Mouse (Mus musculus) embryonic facial prominence, embryonic 13.5 days (tissue): Measurements from ENCODE around the gene Dbn1. TPM values are rescaled to one million over a fixed set of nuclear protein-coding genes. Genes with fewer than 3 reads are reported as not detected.
A peak's percentile ranks its signal among the peaks of the same experiment; 100 is the strongest.
"Not testable (repeated sequence)": the region's sequence is repeated elsewhere in the genome, so short reads cannot be mapped to it uniquely, and the experiment has no call there.

Experiments used
- ATAC-seq: fragments of 200-750 bp; cut with Nextera tagmentation; 2 replicates; pipeline ENCODE4 v1.8.0; 2017; ENCODE audit warnings: low read depth; ENCODE audit not compliant: insufficient number of reproducible peaks, insufficient read depth, low FRiP score, low TSS enrichment
- H3K27ac ChIP-seq: fragments of 300-500 bp; sonication (generic); 2 replicates; pipeline ENCODE4 v1.5.1; 2015; ENCODE audit warnings: moderate library complexity, mild to moderate bottlenecking, inconsistent platforms
- H3K27me3 ChIP-seq: fragments of 300-500 bp; sonication (generic); 2 replicates; pipeline ENCODE4 v1.6.1; 2015; ENCODE audit warnings: mild to moderate bottlenecking, inconsistent platforms
- H3K36me3 ChIP-seq: fragments of 300-500 bp; sonication (generic); 2 replicates; pipeline ENCODE4 v1.6.1; 2015; ENCODE audit warnings: mild to moderate bottlenecking, inconsistent platforms
- H3K4me1 ChIP-seq: fragments of 300-500 bp; sonication (generic); 2 replicates; pipeline ENCODE4 v1.6.1; 2015; ENCODE audit warnings: inconsistent platforms
- H3K4me2 ChIP-seq: fragments of 300-500 bp; sonication (generic); 2 replicates; pipeline ENCODE4 v1.6.1; 2015; ENCODE audit warnings: moderate library complexity, mild to moderate bottlenecking, inconsistent platforms
- H3K4me3 ChIP-seq: fragments of 300-500 bp; sonication (generic); 2 replicates; pipeline ENCODE4 v1.5.1; 2015; ENCODE audit warnings: mild to moderate bottlenecking, inconsistent platforms
- H3K9ac ChIP-seq: fragments of 300-500 bp; sonication (generic); 2 replicates; pipeline ENCODE4 v1.6.1; 2015; ENCODE audit warnings: mild to moderate bottlenecking, inconsistent platforms
- H3K9me3 ChIP-seq: fragments of 300-500 bp; sonication (generic); 2 replicates; pipeline ENCODE4 v1.6.1; 2016; ENCODE audit warnings: inconsistent platforms
- whole genome bisulfite sequencing: fragments of 180-500 bp; shearing (Covaris S2); methylation state at CpG from one replicate; pipeline ENCODE4 v1.1.7; 2015; ENCODE audit warnings: mixed read lengths; 5-methylcytosine and 5-hydroxymethylcytosine counted together
- polyA plus RNA-seq: library from polyadenylated mRNA; unstranded; fragments of >200 nt; fragmentation: Nextera tagmentation; extraction: Ambion mirVana; gene quantifications from 2 replicates; pipeline ENCODE4 v1.2.1, GENCODE M21; 2015

The Dbn1 gene
- polyA plus RNA-seq, 1 experiment from 2014 or later: 276 TPM

GRCm38 (mm10) chr13:55446483-55447105 is 41.3 kb downstream of the Dbn1 start:
- Histone ChIP-seq H3K9ac (peak overlapping the region; percentile 98), H3K36me3 (peaks cover 25% of the 10 kb centered on the region), H3K4me2 (peak overlapping the region; percentile 84), H3K9me3 (no peaks in the 10 kb centered on the region), H3K27me3 (no peaks in the 10 kb centered on the region), H3K4me3 (peak overlapping the region; percentile 86), H3K4me1 (peaks cover 37% of the 10 kb centered on the region), H3K27ac (no peak overlapping the region)
- WGBS: 76% methylated on average over 6 of the region's 6 CpGs
- no peak for ATAC-seq

GRCm38 (mm10) chr13:55445361-55446091 is 42.4 kb downstream of the Dbn1 start:
- H3K4me1 ChIP-seq: peaks cover 37% of the 10 kb centered on the region
- H3K4me2 ChIP-seq: peak overlapping the region; percentile 84
- ATAC-seq: peak; percentile 6; the same call in 1 of the 2 replicates
- peak overlapping the region; percentile 98 for H3K9ac ChIP-seq
- peaks cover 14% of the 10 kb centered on the region for H3K36me3 ChIP-seq
- H3K27me3 ChIP-seq: no peaks in the 10 kb centered on the region
- H3K9me3 ChIP-seq: no peaks in the 10 kb centered on the region
- WGBS: under 1% methylated on average over 57 of the region's 66 CpGs
- peak overlapping the region; percentile 95 for H3K27ac ChIP-seq
- peak overlapping the region; percentile 86 for H3K4me3 ChIP-seq

GRCm38 (mm10) chr13:55444937-55445315 is 43.0 kb downstream of the Dbn1 start, which contains the start of gene Grk6:
Gene Grk6, plus strand, starts transcription at chr13:55445072.
- Histone ChIP-seq H3K4me2 (peak within 1 kb of the TSS; percentile 84), H3K4me3 (peak within 1 kb of the TSS; percentile 86), H3K27ac (peak within 1 kb of the TSS; percentile 95), H3K9me3 (no peaks in the 10 kb centered on the region), H3K9ac (peak within 1 kb of the TSS; percentile 98), H3K4me1 (peaks cover 37% of the 10 kb centered on the region), H3K27me3 (no peaks in the 10 kb centered on the region), H3K36me3 (peaks cover 8% of the 10 kb centered on the region)
- ATAC-seq: peak; percentile 95
- 0% methylated on average over 35 of the region's 35 CpGs for WGBS

- Histone ChIP-seq H3K27ac (peak overlapping the region; percentile 95), H3K9me3 (no peaks in the 10 kb centered on the region), H3K4me1 (peaks cover 37% of the 10 kb centered on the region), H3K4me3 (peak overlapping the region; percentile 86), H3K36me3 (peaks cover 3% of the 10 kb centered on the region; the same call in 1 of the 2 replicates), H3K9ac (peak overlapping the region; percentile 70), H3K27me3 (no peaks in the 10 kb centered on the region), H3K4me2 (peak overlapping the region; percentile 66)
- ATAC-seq: peak; percentile 75
- 2% methylated on average over 33 of the region's 33 CpGs for WGBS
Measured at GRCm38 (mm10) chr13:55444286-55444936, 43.5 kb downstream of the Dbn1 start.

GRCm38 (mm10) chr13:55443799-55444285 is 44.1 kb downstream of the Dbn1 start:
- Histone ChIP-seq H3K4me3 (peak overlapping the region; percentile 86), H3K27me3 (no peaks in the 10 kb centered on the region), H3K4me2 (peak overlapping the region; percentile 66), H3K4me1 (peaks cover 37% of the 10 kb centered on the region), H3K9ac (peak overlapping the region; percentile 70; the same call in 1 of the 2 replicates), H3K9me3 (no peaks in the 10 kb centered on the region), H3K36me3 (no peaks in the 10 kb centered on the region), H3K27ac (peak overlapping the region; percentile 95)
- WGBS: 41% methylated on average over 9 of the region's 9 CpGs
- ATAC-seq: no peak

GRCm38 (mm10) chr13:55437111-55437629 is 50.7 kb downstream of the Dbn1 start:
- WGBS: 49% methylated on average over 15 of the region's 15 CpGs
- not testable (repeated sequence) for H3K27me3 ChIP-seq

GRCm38 (mm10) chr13:55431889-55432685 is 55.8 kb downstream of the Dbn1 start:
- H3K4me3 ChIP-seq: no peak overlapping the region
- no peaks in the 10 kb centered on the region for H3K27me3 ChIP-seq
- ATAC-seq: no peak
- H3K4me2 ChIP-seq: no peak overlapping the region
- H3K36me3 ChIP-seq: no peaks in the 10 kb centered on the region
- H3K27ac ChIP-seq: no peak overlapping the region
- H3K4me1 ChIP-seq: no peaks in the 10 kb centered on the region
- H3K9me3 ChIP-seq: peaks cover 5% of the 10 kb centered on the region; the same call in 1 of the 2 replicates
- H3K9ac ChIP-seq: no peak overlapping the region
- WGBS: 74% methylated on average over 10 of the region's 10 CpGs

More at GRCm38 (mm10) chr13:55437111-55437629, 50.7 kb downstream of the Dbn1 start:
- not testable (repeated sequence) for H3K4me3 ChIP-seq, H3K4me2 ChIP-seq, H3K9me3 ChIP-seq, H3K9ac ChIP-seq, H3K36me3 ChIP-seq, ATAC-seq, H3K4me1 ChIP-seq, H3K27ac ChIP-seq

GRCm38 (mm10) chr13:55430566-55430965 is 57.3 kb downstream of the Dbn1 start:
- H3K4me1 ChIP-seq: no peaks in the 10 kb centered on the region
- H3K9me3 ChIP-seq: peaks cover 5% of the 10 kb centered on the region; the same call in 1 of the 2 replicates
- H3K27ac ChIP-seq: no peak overlapping the region
- H3K36me3 ChIP-seq: no peaks in the 10 kb centered on the region
- H3K27me3 ChIP-seq: no peaks in the 10 kb centered on the region
- no peak overlapping the region for H3K4me2 ChIP-seq
- H3K9ac ChIP-seq: no peak overlapping the region
- no peak overlapping the region for H3K4me3 ChIP-seq
- WGBS: 83% methylated on average over 2 of the region's 2 CpGs
- no peak for ATAC-seq

- 60% methylated on average over 12 of the region's 12 CpGs for WGBS
- no peak overlapping the region for H3K27ac ChIP-seq
Measured at GRCm38 (mm10) chr13:55429226-55429888, 58.6 kb downstream of the Dbn1 start.

GRCm38 (mm10) chr13:55426613-55427012 is 61.3 kb downstream of the Dbn1 start, which contains the start of gene F12:
Gene F12, minus strand, starts transcription at chr13:55426793.
- Histone ChIP-seq H3K4me2 (no peak within 1 kb of the TSS), H3K4me3 (no peak within 1 kb of the TSS), H3K36me3 (no peaks in the 10 kb centered on the region), H3K27me3 (peaks cover 12% of the 10 kb centered on the region), H3K9me3 (no peaks in the 10 kb centered on the region), H3K9ac (no peak within 1 kb of the TSS), H3K4me1 (peaks cover 1% of the 10 kb centered on the region; the same call in 1 of the 2 replicates), H3K27ac (no peak within 1 kb of the TSS)
- no peak for ATAC-seq
- WGBS: 87% methylated on average over 10 of the region's 10 CpGs

More at GRCm38 (mm10) chr13:55429226-55429888, 58.6 kb downstream of the Dbn1 start:
- H3K9me3 ChIP-seq: peaks cover 5% of the 10 kb centered on the region; the same call in 1 of the 2 replicates
- H3K9ac ChIP-seq: no peak overlapping the region
- no peaks in the 10 kb centered on the region for H3K36me3 ChIP-seq
- no peak overlapping the region for H3K4me2 ChIP-seq
- no peaks in the 10 kb centered on the region for H3K27me3 ChIP-seq
- no peaks in the 10 kb centered on the region for H3K4me1 ChIP-seq
- no peak for ATAC-seq
- H3K4me3 ChIP-seq: no peak overlapping the region
